Mouse (Mus musculus) kidney, adult 11 months (tissue): ENCODE measurements around the gene H2-Eb1.
"Not testable (repeated sequence)": the region's sequence is repeated elsewhere in the genome, so short reads cannot be mapped to it uniquely, and the experiment has no call there.

Experiments
- DNase-seq: peaks from one replicate; pipeline ENCODE4 v3.0.0; 2022

The H2-Eb1 gene

GRCm38 (mm10) chr17:34292570-34292969, 13.1 kb upstream of the H2-Eb1 start:
- DNase-seq = no peak

DNA sequence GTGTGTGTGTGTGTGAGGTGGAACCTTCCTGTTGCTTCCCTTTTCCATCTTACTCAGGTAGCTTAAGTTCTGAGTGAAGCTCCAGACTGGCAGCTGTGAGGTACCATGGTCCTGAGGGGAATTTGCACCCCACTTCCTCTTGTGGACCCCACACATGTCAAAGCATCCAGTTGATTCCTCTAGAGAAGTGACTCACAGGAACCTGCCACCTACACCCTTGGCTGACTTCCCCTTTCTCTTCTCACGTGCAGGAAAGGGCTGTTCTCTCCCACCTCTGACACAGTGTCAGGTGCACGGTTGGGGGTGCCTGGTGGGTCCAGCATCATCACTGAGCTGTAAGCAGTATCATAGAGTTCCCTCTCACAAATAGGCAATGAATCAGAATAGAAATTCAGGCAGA, 12.1 kb upstream of the H2-Eb1 start:
- DNase-seq = no peak

DNA sequence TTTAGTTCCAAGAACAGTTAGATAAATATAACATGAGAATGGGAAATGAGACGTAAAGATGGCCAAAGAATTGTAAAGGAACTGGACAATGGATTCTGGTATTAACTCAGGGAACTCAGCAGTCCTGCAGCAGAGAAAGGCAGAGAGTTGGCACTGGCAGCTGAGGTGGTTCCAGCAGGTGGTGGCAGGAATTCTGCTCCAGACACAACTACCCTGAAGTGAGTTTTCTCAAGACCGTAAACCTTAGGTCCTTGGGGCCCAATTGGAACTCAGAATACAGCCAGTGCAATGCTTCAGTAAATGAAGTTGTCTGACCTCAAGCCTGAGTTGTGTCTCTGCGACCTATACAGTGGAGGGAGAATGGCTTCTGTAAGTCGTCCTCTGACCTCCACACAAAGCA, 11.4 kb upstream of the H2-Eb1 start:
- DNase-seq = no peak

GRCm38 (mm10) chr17:34295307-34295706, 10.4 kb upstream of the H2-Eb1 start:
- DNase-seq = no peak

GRCm38 (mm10) chr17:34295891-34296794, 9.5 kb upstream of the H2-Eb1 start:
- DNase-seq = peak; percentile 52

DNA sequence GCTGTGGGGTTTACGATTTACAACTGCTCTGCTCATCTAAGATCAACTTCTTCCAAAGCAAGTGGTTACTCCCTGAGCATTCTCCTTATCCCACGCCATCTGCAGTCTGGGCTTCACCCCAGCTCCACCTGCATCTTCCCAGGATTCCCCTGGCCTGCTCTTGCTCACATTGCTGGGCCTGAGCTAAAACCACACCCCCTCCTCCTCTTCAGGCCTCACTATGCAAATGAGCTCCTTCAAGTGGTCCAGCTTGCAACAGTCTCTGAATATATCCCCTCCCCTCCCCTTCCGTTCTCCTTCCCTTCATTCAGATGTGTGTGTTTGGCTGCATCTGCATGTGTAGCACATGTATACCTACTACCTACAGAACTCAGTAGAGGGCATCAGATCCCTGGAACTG, 6.3 kb upstream of the H2-Eb1 start:
- DNase-seq = no peak

- no peak for DNase-seq
These were observed 5.6 kb upstream of the H2-Eb1 start for GRCm38 (mm10) chr17:34300071-34300470.

DNA sequence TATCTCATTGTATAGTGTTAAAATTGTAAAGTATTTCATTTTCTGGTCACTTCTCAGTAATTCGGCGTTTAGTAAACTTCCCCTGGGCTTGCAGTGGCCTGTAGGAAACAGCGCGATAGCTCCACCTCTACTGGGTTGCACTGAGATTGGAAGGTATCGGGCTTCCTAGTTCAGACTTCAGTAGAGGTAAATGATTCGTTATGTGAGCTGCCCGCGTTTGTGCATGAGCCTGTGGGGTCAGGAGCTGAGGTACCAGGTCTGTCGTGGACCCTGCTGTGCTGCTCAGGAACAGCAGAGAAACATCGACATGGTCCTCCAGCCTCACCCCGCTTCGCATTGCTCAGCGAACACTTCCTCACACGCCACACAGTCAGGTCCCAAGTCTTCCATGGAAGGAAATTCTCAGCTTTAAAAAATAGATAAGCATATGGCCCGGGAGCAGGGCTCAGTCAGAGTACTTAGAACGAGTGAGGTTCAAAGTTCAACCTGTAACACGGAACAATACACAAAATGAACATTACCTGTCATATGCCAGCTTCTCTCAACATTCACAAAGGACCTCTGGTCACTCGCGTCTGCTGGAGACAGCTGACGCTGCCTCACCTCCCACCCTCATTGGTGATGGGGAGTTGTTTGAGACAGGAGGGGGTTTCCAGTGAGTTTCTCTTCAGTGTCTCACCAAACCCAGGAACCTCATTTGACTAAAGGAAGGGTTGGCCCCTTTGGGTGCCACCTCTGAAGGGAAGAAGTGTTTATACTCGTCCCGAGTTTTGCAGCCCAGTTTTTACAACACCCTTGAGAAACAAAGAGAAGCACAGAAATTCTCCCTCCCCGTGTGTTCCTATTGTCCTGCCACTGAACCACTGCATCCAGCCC, 4.7 kb upstream of the H2-Eb1 start:
- DNase-seq = no peak

DNA sequence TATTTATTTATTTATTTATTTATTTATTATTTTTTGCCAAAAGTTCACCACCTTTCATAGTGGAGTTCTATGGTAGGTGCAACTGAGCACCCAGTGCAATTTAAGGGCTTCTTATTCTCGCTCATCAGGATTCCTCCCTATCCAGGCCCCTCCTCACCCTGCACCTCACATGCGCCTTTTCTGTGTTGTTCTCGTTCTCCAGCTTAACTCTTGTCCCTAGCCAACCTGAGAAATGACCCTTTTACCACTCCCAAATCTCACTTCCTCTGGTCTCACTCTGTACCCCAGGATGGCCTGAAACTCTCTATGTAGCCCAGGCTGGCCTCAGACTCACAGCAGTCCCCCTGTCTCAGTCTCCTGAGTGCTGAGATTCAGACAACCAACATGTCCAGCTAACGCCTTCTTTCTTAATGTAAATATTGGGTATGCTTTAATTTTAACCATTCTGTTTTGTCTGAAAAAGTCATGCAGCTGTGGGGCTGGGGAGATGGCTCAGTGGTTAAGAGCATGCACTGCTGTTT, 3.9 kb upstream of the H2-Eb1 start:
- no peak for DNase-seq

GRCm38 (mm10) chr17:34303789-34304188, 1.9 kb upstream of the H2-Eb1 start:
- no peak for DNase-seq

- peak; percentile 71 for DNase-seq
These were observed 916 bp upstream of the H2-Eb1 start for GRCm38 (mm10) chr17:34304751-34305150.

DNA sequence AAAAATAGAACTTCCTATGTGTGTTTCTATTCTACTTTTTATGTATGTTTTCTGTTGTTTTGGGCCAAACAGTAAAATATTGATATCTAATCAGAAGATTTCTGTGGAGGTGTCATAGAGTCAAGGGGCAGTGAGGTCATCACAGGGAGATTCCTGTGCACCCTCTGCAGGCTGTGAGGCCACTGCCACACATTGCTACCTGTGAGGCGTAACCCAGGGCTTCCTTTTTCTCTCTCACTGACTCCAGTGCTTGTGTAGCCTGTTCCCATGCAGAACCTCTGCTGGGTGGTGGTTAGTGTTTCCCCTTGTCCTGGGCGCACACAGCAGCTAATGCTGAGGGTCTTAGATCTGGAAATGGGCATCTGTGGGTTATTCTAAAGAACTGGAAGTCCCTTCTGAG, 740 bp downstream of the H2-Eb1 start:
- no peak for DNase-seq

- DNase-seq = no peak
These were observed 1.5 kb downstream of the H2-Eb1 start for GRCm38 (mm10) chr17:34307216-34307615.

DNA sequence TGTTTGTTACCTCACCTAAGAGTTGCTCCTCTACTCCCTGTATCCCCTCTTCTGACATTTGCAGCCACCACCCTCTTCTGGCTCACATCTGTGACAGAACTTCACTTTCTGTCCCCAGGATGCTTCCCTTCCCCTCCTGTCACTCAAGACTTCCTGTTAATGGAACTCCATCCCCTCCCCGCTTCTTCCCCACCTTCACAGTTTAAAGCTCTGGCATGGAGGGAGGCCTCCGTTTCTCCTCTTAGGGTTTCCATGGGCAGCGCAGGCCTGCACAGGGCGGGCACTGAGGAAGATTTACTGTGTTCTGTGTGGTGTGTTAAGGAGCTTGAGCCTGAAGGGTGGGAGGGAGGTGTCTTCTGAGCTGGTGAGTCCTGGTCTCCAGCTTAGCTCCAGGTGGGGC, 2.5 kb downstream of the H2-Eb1 start:
- no peak for DNase-seq

DNA sequence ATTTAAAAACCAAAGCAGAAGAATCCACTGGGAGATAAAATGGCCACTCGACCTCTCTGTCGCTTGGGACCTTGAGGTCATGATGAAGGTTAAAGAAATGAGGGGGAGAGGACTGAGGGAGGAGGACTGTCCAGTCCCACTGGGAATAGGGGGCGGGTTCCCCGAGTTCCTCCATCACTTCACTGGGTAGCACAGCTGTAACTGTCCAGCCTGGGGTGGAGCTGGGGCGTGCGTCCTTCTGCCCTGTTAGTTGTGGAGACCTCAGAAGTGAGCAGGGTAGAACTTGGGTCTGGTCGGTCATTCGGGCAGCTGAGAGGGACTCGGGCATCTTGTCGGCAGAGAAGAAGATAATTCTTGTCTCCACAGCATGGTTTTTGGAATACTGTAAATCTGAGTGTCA, 3.6 kb downstream of the H2-Eb1 start:
- no peak for DNase-seq

DNA sequence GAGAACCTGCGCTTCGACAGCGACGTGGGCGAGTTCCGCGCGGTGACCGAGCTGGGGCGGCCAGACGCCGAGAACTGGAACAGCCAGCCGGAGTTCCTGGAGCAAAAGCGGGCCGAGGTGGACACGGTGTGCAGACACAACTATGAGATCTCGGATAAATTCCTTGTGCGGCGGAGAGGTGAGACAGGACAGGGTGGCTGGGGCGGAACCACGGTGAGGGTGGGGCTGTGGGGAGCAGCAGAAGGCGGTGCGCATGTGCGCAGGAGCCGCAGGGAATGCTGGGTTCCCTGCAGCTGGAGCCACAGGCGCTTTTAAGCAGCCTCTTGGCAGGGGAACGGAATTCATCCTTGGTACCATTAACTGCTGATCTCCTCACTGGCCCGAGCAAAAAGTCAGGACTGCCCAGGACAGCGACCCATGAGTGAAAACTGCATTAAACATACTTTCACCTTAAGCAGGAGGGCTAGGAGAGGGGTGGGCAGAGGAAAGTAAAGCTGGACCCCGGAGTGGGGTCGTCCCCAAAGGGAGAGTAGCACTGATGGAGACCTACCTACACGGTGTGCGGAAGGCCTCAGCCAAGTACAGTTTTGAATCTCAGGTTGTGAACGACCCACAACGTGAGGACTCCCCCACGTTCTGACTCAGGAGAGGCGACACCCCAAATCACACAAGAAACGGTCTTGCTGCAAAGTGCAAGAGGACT, 4.2 kb downstream of the H2-Eb1 start:
- peak; percentile 74 for DNase-seq

DNA sequence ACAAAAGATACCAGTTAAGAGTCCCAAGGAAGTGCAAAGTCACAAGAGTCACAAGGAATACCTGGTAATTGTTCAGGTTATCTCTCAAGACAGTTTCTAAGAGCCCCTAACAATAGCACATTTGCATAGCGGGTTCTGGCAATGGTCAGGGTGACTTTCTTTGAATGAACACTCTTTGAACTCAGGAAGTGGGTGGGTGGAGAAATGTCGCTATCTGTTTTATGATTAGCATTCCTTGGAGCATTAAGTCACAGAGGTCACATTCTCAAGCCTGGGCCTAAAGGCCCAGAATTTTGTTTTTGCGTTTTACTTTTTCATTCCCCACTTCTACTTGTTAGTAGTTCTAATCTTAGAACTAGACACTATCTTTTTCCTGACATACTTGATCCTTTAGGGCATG, 4.9 kb downstream of the H2-Eb1 start:
- not testable (repeated sequence) for DNase-seq

GRCm38 (mm10) chr17:34312185-34312584, 6.5 kb downstream of the H2-Eb1 start:
- DNase-seq = no peak

GRCm38 (mm10) chr17:34313393-34313792, 7.7 kb downstream of the H2-Eb1 start:
- peak; percentile 50 for DNase-seq

DNA sequence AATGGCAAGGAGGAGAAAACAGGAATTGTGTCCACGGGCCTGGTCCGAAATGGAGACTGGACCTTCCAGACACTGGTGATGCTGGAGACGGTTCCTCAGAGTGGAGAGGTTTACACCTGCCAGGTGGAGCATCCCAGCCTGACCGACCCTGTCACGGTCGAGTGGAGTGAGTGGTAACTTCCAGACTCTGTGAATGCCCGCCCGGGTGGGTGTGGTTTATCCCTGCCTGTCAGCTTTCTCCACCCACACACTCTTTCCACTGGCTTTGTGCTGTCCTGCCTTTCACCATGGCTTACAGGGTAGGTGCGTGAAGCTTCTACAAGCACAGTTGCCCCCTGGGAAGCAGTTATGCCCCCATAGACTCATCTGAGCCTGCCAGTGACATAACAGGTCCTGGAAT, 8.6 kb downstream of the H2-Eb1 start:
- no peak for DNase-seq

DNA sequence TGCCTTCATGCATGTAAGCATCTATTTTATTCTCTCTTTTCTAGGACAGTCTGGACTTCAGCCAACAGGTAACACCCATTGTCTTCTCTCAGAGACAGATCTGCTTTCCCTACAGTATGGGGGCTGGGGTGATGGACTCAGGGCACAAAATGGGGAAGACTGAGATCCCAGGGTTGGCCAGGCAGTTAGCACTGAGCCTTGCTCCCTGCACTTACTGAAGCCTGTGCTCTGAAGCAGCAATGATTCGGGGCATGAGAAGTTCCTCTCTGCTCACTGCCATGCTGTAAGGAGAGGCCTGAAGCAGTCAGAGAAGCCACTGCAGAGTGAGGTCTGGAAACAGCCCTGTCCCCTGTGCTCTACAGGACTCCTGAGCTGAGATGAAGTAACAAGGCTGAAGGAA, 9.8 kb downstream of the H2-Eb1 start:
- DNase-seq = no peak

DNA sequence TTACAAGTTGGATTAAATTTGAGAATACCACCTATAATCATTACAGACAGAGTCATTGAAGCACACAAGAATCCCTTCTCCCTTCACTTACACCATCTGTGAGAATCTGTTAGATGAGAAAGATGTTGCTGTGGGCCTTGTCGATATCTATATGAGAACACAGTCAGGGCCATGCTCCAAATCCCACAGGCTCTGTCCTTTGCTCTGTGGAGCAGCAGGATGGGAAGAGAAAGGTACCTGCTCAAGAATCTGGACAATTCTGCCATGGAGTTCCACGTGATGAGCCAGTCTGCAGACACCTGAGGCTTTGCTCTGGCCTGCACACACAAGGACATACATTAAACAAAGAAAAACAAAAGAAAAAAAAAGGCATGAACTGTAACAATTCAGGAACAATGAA, 11.0 kb downstream of the H2-Eb1 start:
- no peak for DNase-seq

DNA sequence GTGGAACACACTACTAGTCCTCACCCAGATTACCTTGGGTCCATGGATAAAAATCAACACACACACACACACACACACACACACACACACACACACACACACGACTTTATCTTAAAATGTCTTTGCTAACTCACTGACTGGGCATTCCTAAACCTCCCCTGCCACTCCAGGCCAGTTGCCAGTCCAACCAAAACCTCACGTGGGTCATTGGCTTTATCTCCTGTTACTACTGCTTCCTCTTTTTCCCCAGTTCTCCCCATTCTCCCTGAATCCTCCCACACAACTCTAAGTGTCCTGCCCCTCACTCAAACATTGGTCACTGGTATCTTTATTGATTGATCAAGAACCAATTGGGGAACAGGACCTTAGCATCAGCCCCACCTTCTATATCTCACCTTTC, 11.6 kb downstream of the H2-Eb1 start:
- no peak for DNase-seq
